Mouse (Mus musculus): ENCODE results near the gene Tmtc2. TPM values are rescaled to one million over a fixed set of nuclear protein-coding genes. Genes with fewer than 3 reads are reported as not detected.
A peak's percentile ranks its signal among the peaks of the same experiment; 100 is the strongest.

Gene Tmtc2
- polyA plus RNA-seq, 1 experiment, result 2.9 TPM

GRCm38 (mm10) chr10:105384065-105384464, 190.2 kb downstream of the Tmtc2 start:
- 79% methylated on average over 4 of the region's 4 CpGs for WGBS
- Histone ChIP-seq H3K27me3 (ENCODE audit: control insufficient read depth, insufficient read depth, low read length) (no peaks in the 10 kb centered on the region), H3K36me3 (ENCODE audit: control insufficient read depth, insufficient read depth, low read length) (no peaks in the 10 kb centered on the region), H3K4me3 (ENCODE audit: low read depth, low read length) (no peak overlapping the region), H3K4me1 (ENCODE audit: control insufficient read depth, insufficient read depth, insufficient read length, low read length) (no peaks in the 10 kb centered on the region), H3K27ac (ENCODE audit: insufficient read depth, low read depth, low read length) (no peak overlapping the region)
- TF ChIP-seq POLR2A (IDR thresholded peaks at IDR 0.05; ENCODE audit: low read depth, low read length), result no peak
- no peak for TF ChIP-seq CTCF (IDR thresholded peaks at IDR 0.05; ENCODE audit: extremely low read depth, insufficient read length, insufficient replicate concordance, low read depth, low read length)

- H3K4me3 ChIP-seq (ENCODE audit: low read depth, low read length), result no peak overlapping the region
- H3K36me3 ChIP-seq (ENCODE audit: control insufficient read depth, insufficient read depth, low read length), result no peaks in the 10 kb centered on the region
- TF ChIP-seq POLR2A (IDR thresholded peaks at IDR 0.05; ENCODE audit: low read depth, low read length), result no peak
- no peaks in the 10 kb centered on the region for H3K27me3 ChIP-seq (ENCODE audit: control insufficient read depth, insufficient read depth, low read length)
- H3K27ac ChIP-seq (ENCODE audit: insufficient read depth, low read depth, low read length), result no peak overlapping the region
- no peaks in the 10 kb centered on the region for H3K4me1 ChIP-seq (ENCODE audit: control insufficient read depth, insufficient read depth, insufficient read length, low read length)
- 96% methylated on average over 1 of the region's 1 CpGs for WGBS
Measured at GRCm38 (mm10) chr10:105381705-105382104, 192.5 kb downstream of the Tmtc2 start.

GRCm38 (mm10) chr10:105381202-105381601, 193.0 kb downstream of the Tmtc2 start:
- 89% methylated on average over 5 of the region's 5 CpGs for WGBS
- H3K4me1 ChIP-seq (ENCODE audit: control insufficient read depth, insufficient read depth, insufficient read length, low read length), result no peaks in the 10 kb centered on the region

GRCm38 (mm10) chr10:105380584-105380983, 193.7 kb downstream of the Tmtc2 start:
- TF ChIP-seq POLR2A (IDR thresholded peaks at IDR 0.05; ENCODE audit: low read depth, low read length), result no peak
- TF ChIP-seq CTCF (IDR thresholded peaks at IDR 0.05; ENCODE audit: extremely low read depth, insufficient read length, insufficient replicate concordance, low read depth, low read length), result no peak
- WGBS, result 83% methylated on average over 7 of the region's 7 CpGs
- Histone ChIP-seq H3K4me1 (ENCODE audit: control insufficient read depth, insufficient read depth, insufficient read length, low read length) (no peaks in the 10 kb centered on the region), H3K27me3 (ENCODE audit: control insufficient read depth, insufficient read depth, low read length) (no peaks in the 10 kb centered on the region), H3K4me3 (ENCODE audit: low read depth, low read length) (no peak overlapping the region), H3K27ac (ENCODE audit: insufficient read depth, low read depth, low read length) (no peak overlapping the region), H3K36me3 (ENCODE audit: control insufficient read depth, insufficient read depth, low read length) (no peaks in the 10 kb centered on the region)

More at GRCm38 (mm10) chr10:105381202-105381601, 193.0 kb downstream of the Tmtc2 start:
- TF ChIP-seq CTCF (IDR thresholded peaks at IDR 0.05; ENCODE audit: extremely low read depth, insufficient read length, insufficient replicate concordance, low read depth, low read length) (no peak), POLR2A (IDR thresholded peaks at IDR 0.05; ENCODE audit: low read depth, low read length) (no peak)
- H3K4me3 ChIP-seq (ENCODE audit: low read depth, low read length), result no peak overlapping the region
- no peak overlapping the region for H3K27ac ChIP-seq (ENCODE audit: insufficient read depth, low read depth, low read length)
- H3K36me3 ChIP-seq (ENCODE audit: control insufficient read depth, insufficient read depth, low read length), result no peaks in the 10 kb centered on the region
- H3K27me3 ChIP-seq (ENCODE audit: control insufficient read depth, insufficient read depth, low read length), result no peaks in the 10 kb centered on the region

- Histone ChIP-seq H3K4me3 (ENCODE audit: low read depth, low read length) (no peak overlapping the region), H3K27me3 (ENCODE audit: control insufficient read depth, insufficient read depth, low read length) (no peaks in the 10 kb centered on the region), H3K27ac (ENCODE audit: insufficient read depth, low read depth, low read length) (no peak overlapping the region), H3K36me3 (ENCODE audit: control insufficient read depth, insufficient read depth, low read length) (no peaks in the 10 kb centered on the region), H3K4me1 (ENCODE audit: control insufficient read depth, insufficient read depth, insufficient read length, low read length) (no peaks in the 10 kb centered on the region)
- TF ChIP-seq POLR2A (IDR thresholded peaks at IDR 0.05; ENCODE audit: low read depth, low read length), result no peak
- TF ChIP-seq CTCF (IDR thresholded peaks at IDR 0.05; ENCODE audit: extremely low read depth, insufficient read length, insufficient replicate concordance, low read depth, low read length), result no peak
- WGBS, result 97% methylated on average over 2 of the region's 2 CpGs
Measured at GRCm38 (mm10) chr10:105377711-105378110, 196.5 kb downstream of the Tmtc2 start.

- WGBS, result 97% methylated on average over 8 of the region's 8 CpGs
- no peaks in the 10 kb centered on the region for H3K27me3 ChIP-seq (ENCODE audit: control insufficient read depth, insufficient read depth, low read length)
- TF ChIP-seq POLR2A (IDR thresholded peaks at IDR 0.05; ENCODE audit: low read depth, low read length), result no peak
- TF ChIP-seq CTCF (IDR thresholded peaks at IDR 0.05; ENCODE audit: extremely low read depth, insufficient read length, insufficient replicate concordance, low read depth, low read length), result peak; percentile 55; the same call in 1 of the 2 replicates
- H3K27ac ChIP-seq (ENCODE audit: insufficient read depth, low read depth, low read length), result no peak overlapping the region
- no peaks in the 10 kb centered on the region for H3K36me3 ChIP-seq (ENCODE audit: control insufficient read depth, insufficient read depth, low read length)
- H3K4me1 ChIP-seq (ENCODE audit: control insufficient read depth, insufficient read depth, insufficient read length, low read length), result no peaks in the 10 kb centered on the region
- H3K4me3 ChIP-seq (ENCODE audit: low read depth, low read length), result no peak overlapping the region
Measured at GRCm38 (mm10) chr10:105373265-105373664, 201.0 kb downstream of the Tmtc2 start.

GRCm38 (mm10) chr10:105368242-105368641, 206.0 kb downstream of the Tmtc2 start:
- Histone ChIP-seq H3K36me3 (ENCODE audit: control insufficient read depth, insufficient read depth, low read length) (no peaks in the 10 kb centered on the region), H3K4me1 (ENCODE audit: control insufficient read depth, insufficient read depth, insufficient read length, low read length) (no peaks in the 10 kb centered on the region), H3K27ac (ENCODE audit: insufficient read depth, low read depth, low read length) (no peak overlapping the region), H3K27me3 (ENCODE audit: control insufficient read depth, insufficient read depth, low read length) (no peaks in the 10 kb centered on the region), H3K4me3 (ENCODE audit: low read depth, low read length) (no peak overlapping the region)
- 90% methylated on average over 8 of the region's 8 CpGs for WGBS
- TF ChIP-seq POLR2A (IDR thresholded peaks at IDR 0.05; ENCODE audit: low read depth, low read length), result no peak
- TF ChIP-seq CTCF (IDR thresholded peaks at IDR 0.05; ENCODE audit: extremely low read depth, insufficient read length, insufficient replicate concordance, low read depth, low read length), result no peak

GRCm38 (mm10) chr10:105364480-105364879, 209.8 kb downstream of the Tmtc2 start:
- no peaks in the 10 kb centered on the region for H3K4me1 ChIP-seq (ENCODE audit: control insufficient read depth, insufficient read depth, insufficient read length, low read length)
- no peaks in the 10 kb centered on the region for H3K27me3 ChIP-seq (ENCODE audit: control insufficient read depth, insufficient read depth, low read length)
- H3K4me3 ChIP-seq (ENCODE audit: low read depth, low read length), result no peak overlapping the region
- 86% methylated on average over 3 of the region's 3 CpGs for WGBS
- no peaks in the 10 kb centered on the region for H3K36me3 ChIP-seq (ENCODE audit: control insufficient read depth, insufficient read depth, low read length)
- TF ChIP-seq CTCF (IDR thresholded peaks at IDR 0.05; ENCODE audit: extremely low read depth, insufficient read length, insufficient replicate concordance, low read depth, low read length), result no peak
- TF ChIP-seq POLR2A (IDR thresholded peaks at IDR 0.05; ENCODE audit: low read depth, low read length), result no peak
- H3K27ac ChIP-seq (ENCODE audit: insufficient read depth, low read depth, low read length), result no peak overlapping the region

All from small intestine, adult 2 months (tissue).